Mouse (Mus musculus) megakaryocyte-erythroid progenitor cell, adult 5 weeks (primary cell): ENCODE measurements around the gene F2r. TPM values are rescaled to one million over a fixed set of nuclear protein-coding genes. Genes with fewer than 3 reads are reported as not detected.

Source experiments
- polyA plus RNA-seq: library from polyadenylated mRNA; stranded (reverse); fragments of >175 nt; gene quantifications from 2 replicates; pipeline ENCODE4 v1.2.3, GENCODE M21; 2012

F2r gene
- polyA plus RNA-seq: 44.4 and 70.8 TPM in 2 replicates

DNA sequence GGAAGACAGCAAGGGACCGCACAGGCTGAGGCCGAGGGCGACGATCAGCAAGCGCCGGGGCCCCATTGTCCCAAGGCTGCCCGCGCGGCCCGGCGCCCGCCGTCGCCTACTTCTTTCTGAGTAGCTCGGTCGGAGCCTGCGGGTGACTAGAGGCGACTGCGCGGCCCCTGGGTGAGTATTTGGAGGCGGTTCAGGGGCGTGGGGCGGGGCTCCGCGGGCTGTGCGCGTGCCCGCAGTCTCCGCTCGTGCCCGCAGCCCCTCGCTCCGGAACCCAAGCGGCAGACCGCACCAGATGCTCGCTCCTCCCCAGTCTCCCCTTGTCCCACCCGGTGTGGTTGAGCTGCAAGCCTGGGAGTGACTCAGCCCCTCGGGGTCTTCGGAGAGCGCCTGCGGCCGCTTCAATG lies at the start of gene F2r:
TSS of gene F2r (minus strand) at position 179 of the 404 bp plus-strand sequence.

Other genes with a start within 250 kb of the F2r start
- gene Aggf1, start 243.1 kb downstream of the F2r start, polyA plus RNA-seq: 17.7 and 20.2 TPM in 2 replicates
- gene Crhbp, start 173.6 kb downstream of the F2r start, polyA plus RNA-seq: not detected in 2 replicates
- not detected in 2 replicates for gene S100z, start 139.8 kb downstream of the F2r start, polyA plus RNA-seq
- gene F2rl1, start 93.3 kb downstream of the F2r start, polyA plus RNA-seq: 0.04 and 0.18 TPM in 2 replicates
- 0.24 and 0.48 TPM in 2 replicates for gene F2rl2, start 78.4 kb upstream of the F2r start, polyA plus RNA-seq